Mouse (Mus musculus) liver, embryonic 14.5 days (tissue): ENCODE measurements around the gene Gsc. TPM values are rescaled to one million over a fixed set of nuclear protein-coding genes. Genes with fewer than 3 reads are reported as not detected.

Source experiments
- ATAC-seq: fragments of 200-750 bp; cut with Nextera tagmentation; 2 replicates; pipeline ENCODE4 v1.8.0; 2017; ENCODE audit warnings: moderate number of reproducible peaks, mild to moderate bottlenecking, moderate library complexity; ENCODE audit not compliant: insufficient read depth
- DNase-seq, 3 experiments: peaks; one replicate each; pipeline ENCODE4 v3.0.0-alpha.2; 2012 to 2013; ENCODE audit warnings: low read depth in 3 of 3, low spot score in 3 of 3
- H3K27ac ChIP-seq: fragments of 300-500 bp; sonication (generic); 2 replicates; pipeline ENCODE4 v1.5.1; 2014; ENCODE audit warnings: moderate library complexity, mild to moderate bottlenecking, control low read depth, inconsistent platforms
- H3K27me3 ChIP-seq: fragments of 300-500 bp; sonication (generic); 2 replicates; pipeline ENCODE4 v1.6.1; 2014; ENCODE audit warnings: mild to moderate bottlenecking, low read length, moderate library complexity; ENCODE audit not compliant: control insufficient read depth, insufficient read depth
- H3K36me3 ChIP-seq: fragments of 300-500 bp; sonication (generic); replicated peaks from 2 replicates; pipeline ENCODE4 v1.6.1; 2014; ENCODE audit warnings: low read depth; ENCODE audit not compliant: control insufficient read depth, insufficient read depth
- H3K4me1 ChIP-seq, 2 experiments: fragments of 200-500 bp in 1 of 2; fragments of 300-500 bp in 1 of 2; sonication (generic) in 1 of 2; replicated peaks; 2 replicates each; pipeline ENCODE4 v1.6.1; 2012 to 2014; ENCODE audit warnings: antibody characterized with exemption in 1 of 2, inconsistent platforms in 1 of 2, low read length in 1 of 2; ENCODE audit not compliant: control insufficient read depth in 2 of 2, insufficient read depth in 2 of 2
- H3K4me2 ChIP-seq: fragments of 300-500 bp; sonication (generic); 2 replicates; pipeline ENCODE4 v1.6.1; 2014; ENCODE audit warnings: low read depth, mild to moderate bottlenecking, control low read depth, moderate library complexity
- H3K4me3 ChIP-seq, 2 experiments: fragments of 200-500 bp in 1 of 2; fragments of 300-500 bp in 1 of 2; sonication (generic) in 1 of 2; 2 replicates each; pipeline ENCODE4 v1.5.1; 2012 to 2014; ENCODE audit warnings: low read depth in 2 of 2, low read length in 2 of 2, mild to moderate bottlenecking in 2 of 2, control low read depth in 1 of 2, inconsistent platforms in 1 of 2, moderate library complexity in 1 of 2; ENCODE audit not compliant: insufficient read depth in 1 of 2
- H3K9ac ChIP-seq: fragments of 300-500 bp; sonication (generic); replicated peaks from 2 replicates; pipeline ENCODE4 v1.6.1; 2014; ENCODE audit warnings: mild to moderate bottlenecking, control low read depth, moderate library complexity
- H3K9me3 ChIP-seq: fragments of 300-500 bp; sonication (generic); 2 replicates; pipeline ENCODE4 v1.6.1; 2016; ENCODE audit warnings: low read length, mixed read lengths; ENCODE audit not compliant: control insufficient read depth
- CTCF ChIP-seq: IDR thresholded peaks from 2 replicates; pipeline ENCODE4 v1.5.1; 2016; ENCODE audit warnings: antibody characterized with exemption, low read depth, control low read depth
- EP300 ChIP-seq: IDR thresholded peaks from 2 replicates; pipeline ENCODE4 v1.6.1; 2016; ENCODE audit warnings: antibody characterized with exemption, low read depth
- WGBS: fragments of 180-500 bp; shearing (Covaris S2); extraction: QIAGEN DNeasy Blood & Tissue Kit; methylation state at CpG from one replicate; pipeline ENCODE4 v1.1.7; 2014; ENCODE audit not compliant: insufficient replicate concordance; 5-methylcytosine and 5-hydroxymethylcytosine counted together
- polyA plus RNA-seq, 2 experiments: library from polyadenylated mRNA; depleted of rRNA in 1 of 2; stranded (reverse) in 1 of 2; unstranded in 1 of 2; fragments of >200 nt; fragmentation: Nextera tagmentation in 1 of 2; extraction: Ambion mirVana in 1 of 2; gene quantifications; 2 replicates each; pipeline versions ENCODE4 v1.2.1 to v1.2.3; 2012 to 2014

Gsc gene
- polyA plus RNA-seq, 2 experiments, result 0.02 TPM; not detected in 1

GRCm38 (mm10) chr12:104426915-104427314 is 46.2 kb downstream of the Gsc start:
- Histone ChIP-seq H3K4me2 (no peak overlapping the region), H3K4me1 (no peaks in the 10 kb centered on the region), H3K4me3 (no peak overlapping the region), H3K36me3 (no peaks in the 10 kb centered on the region), H3K9me3 (no peaks in the 10 kb centered on the region), H3K27ac (no peak overlapping the region), H3K9ac (no peak overlapping the region), H3K27me3 (no peaks in the 10 kb centered on the region)
- no peak for ATAC-seq
- 7% methylated on average over 7 of the region's 7 CpGs for WGBS
- TF ChIP-seq CTCF (peak; percentile 80), EP300 (no peak)
- no peak for DNase-seq

DNA sequence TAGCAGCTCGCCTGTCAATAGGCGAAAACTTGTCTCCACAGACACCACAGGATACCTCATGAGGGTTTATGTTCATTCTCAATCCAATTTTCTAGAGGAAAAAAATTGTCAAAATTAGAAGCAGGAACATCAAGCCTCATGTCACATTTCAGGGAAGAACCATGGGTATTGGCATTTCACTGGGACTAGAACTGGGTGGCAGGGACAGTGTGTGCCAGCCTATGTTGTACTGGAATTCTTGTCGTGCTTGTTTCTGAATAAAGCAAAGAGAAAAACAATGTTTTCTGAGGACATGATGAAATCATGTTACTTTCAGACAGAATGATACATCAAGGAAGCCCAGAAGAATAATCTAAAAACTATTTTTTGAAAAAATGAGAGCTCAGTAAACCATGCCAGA is 47.5 kb downstream of the Gsc start:
- 54% methylated on average over 3 of the region's 3 CpGs for WGBS
- H3K4me1 ChIP-seq, result no peaks in the 10 kb centered on the region
- no peak for ATAC-seq
- H3K4me2 ChIP-seq, result no peak overlapping the region
- DNase-seq, result no peak
- TF ChIP-seq CTCF (no peak), EP300 (no peak)
- no peak overlapping the region for H3K9ac ChIP-seq
- no peaks in the 10 kb centered on the region for H3K27me3 ChIP-seq
- H3K27ac ChIP-seq, result no peak overlapping the region
- no peak overlapping the region for H3K4me3 ChIP-seq
- no peaks in the 10 kb centered on the region for H3K36me3 ChIP-seq
- H3K9me3 ChIP-seq, result no peaks in the 10 kb centered on the region

DNA sequence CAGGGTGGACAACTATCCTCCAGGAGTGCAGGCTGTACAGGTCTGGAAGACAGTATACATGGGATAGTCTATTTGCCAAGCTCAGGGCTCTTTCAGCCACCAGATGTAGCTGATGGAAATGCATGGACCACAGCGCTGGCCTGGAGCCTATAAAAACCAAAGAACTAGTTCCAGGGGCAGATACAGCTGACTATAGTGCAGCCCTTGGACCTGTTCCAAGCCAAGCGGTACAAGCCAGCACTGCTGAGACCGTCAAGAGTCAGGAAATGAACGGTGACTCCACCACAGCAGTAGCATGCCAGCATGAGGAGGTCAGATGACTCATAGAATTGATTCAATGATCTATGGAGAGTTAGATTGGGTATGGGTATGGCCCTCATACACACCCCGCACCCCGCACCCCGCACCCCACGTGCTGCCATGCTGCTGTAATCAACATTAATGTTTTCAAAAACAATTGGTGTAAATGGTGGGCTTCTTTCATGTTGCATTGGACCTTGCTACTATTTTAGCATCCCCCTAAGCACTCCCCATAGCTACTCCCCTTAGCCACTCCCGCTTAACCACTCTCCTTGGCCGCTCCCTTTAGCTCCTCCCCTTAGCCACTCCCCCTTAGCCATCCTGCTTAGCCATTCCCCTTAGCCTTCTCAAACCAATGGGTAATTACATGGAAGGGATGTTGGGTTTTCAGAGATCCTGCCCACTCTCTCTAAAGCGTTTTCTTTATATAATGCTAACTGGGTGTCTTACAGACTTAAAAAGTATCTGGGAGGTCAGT is 50.3 kb downstream of the Gsc start:
- Histone ChIP-seq H3K27ac (no peak overlapping the region), H3K27me3 (no peaks in the 10 kb centered on the region), H3K9ac (no peak overlapping the region), H3K9me3 (no peaks in the 10 kb centered on the region), H3K36me3 (no peaks in the 10 kb centered on the region), H3K4me1 (no peaks in the 10 kb centered on the region), H3K4me3 (no peak overlapping the region), H3K4me2 (no peak overlapping the region)
- DNase-seq (no peak), ATAC-seq (no peak)
- TF ChIP-seq EP300 (no peak), CTCF (no peak)
- WGBS, result 69% methylated on average over 11 of the region's 11 CpGs

Other genes starting within 250 kb of the Gsc start
- gene Serpina3g, start 237.1 kb downstream of the Gsc start, polyA plus RNA-seq (2012; rRNA removed), result 0.94 and 0.97 TPM in 2 replicates
- 1.2 and 2.0 TPM in 2 replicates for gene Serpina3g, start 237.1 kb downstream of the Gsc start, polyA plus RNA-seq (2014; fragmentation: Nextera tagmentation; extraction: Ambion mirVana)
- gene Serpina3i, start 210.2 kb downstream of the Gsc start, polyA plus RNA-seq (2012; rRNA removed), result 0.03 and 0.06 TPM in 2 replicates
- gene Serpina3i, start 210.2 kb downstream of the Gsc start, polyA plus RNA-seq (2014; fragmentation: Nextera tagmentation; extraction: Ambion mirVana), result 0.27 and 0.30 TPM in 2 replicates
- not detected in 2 replicates for gene Serpina3j, start 158.8 kb downstream of the Gsc start, polyA plus RNA-seq (2012; rRNA removed)
- gene Serpina3j, start 158.8 kb downstream of the Gsc start, polyA plus RNA-seq (2014; fragmentation: Nextera tagmentation; extraction: Ambion mirVana), result not detected in 2 replicates
- not detected in 2 replicates for gene Serpina3k, start 134.8 kb downstream of the Gsc start, polyA plus RNA-seq (2012; rRNA removed)
- not detected in 2 replicates for gene Serpina3k, start 134.8 kb downstream of the Gsc start, polyA plus RNA-seq (2014; fragmentation: Nextera tagmentation; extraction: Ambion mirVana)
- 0.03 and 0.04 TPM in 2 replicates for gene Serpina3m, start 134.8 kb downstream of the Gsc start, polyA plus RNA-seq (2012; rRNA removed)
- gene Serpina3m, start 134.8 kb downstream of the Gsc start, polyA plus RNA-seq (2014; fragmentation: Nextera tagmentation; extraction: Ambion mirVana), result 0.11 TPM in 1 of 2 replicates, not detected in the other
- 0.51 and 0.60 TPM in 2 replicates for gene Serpina3n, start 66.6 kb downstream of the Gsc start, polyA plus RNA-seq (2012; rRNA removed)
- 0.19 and 0.89 TPM in 2 replicates for gene Serpina3n, start 66.6 kb downstream of the Gsc start, polyA plus RNA-seq (2014; fragmentation: Nextera tagmentation; extraction: Ambion mirVana)